Mouse (Mus musculus) testis, adult 2 months (tissue): Measurements from ENCODE around the gene Hmga2.

ENCODE experiments used
- CTCF ChIP-seq: fragments of 200-500 bp; IDR thresholded peaks from 2 replicates; pipeline ENCODE4 v1.5.1; 2012; ENCODE audit warnings: low read depth, mild to moderate bottlenecking, inconsistent platforms, low read length, moderate library complexity; ENCODE audit not compliant: control insufficient read depth, insufficient read depth, insufficient replicate concordance
- POLR2A ChIP-seq: fragments of 200-500 bp; IDR thresholded peaks from 2 replicates; pipeline ENCODE4 v1.6.1; 2012; ENCODE audit warnings: low read depth, mild to moderate bottlenecking, inconsistent platforms, low read length, moderate library complexity; ENCODE audit not compliant: control insufficient read depth

- TF ChIP-seq CTCF: no peak
- no peak for TF ChIP-seq POLR2A
These were observed 53.4 kb downstream of the Hmga2 start for GRCm38 (mm10) chr10:120422820-120423219.
